Mouse (Mus musculus): Measurements from ENCODE around the gene Cenpo.

The Cenpo gene

DNA sequence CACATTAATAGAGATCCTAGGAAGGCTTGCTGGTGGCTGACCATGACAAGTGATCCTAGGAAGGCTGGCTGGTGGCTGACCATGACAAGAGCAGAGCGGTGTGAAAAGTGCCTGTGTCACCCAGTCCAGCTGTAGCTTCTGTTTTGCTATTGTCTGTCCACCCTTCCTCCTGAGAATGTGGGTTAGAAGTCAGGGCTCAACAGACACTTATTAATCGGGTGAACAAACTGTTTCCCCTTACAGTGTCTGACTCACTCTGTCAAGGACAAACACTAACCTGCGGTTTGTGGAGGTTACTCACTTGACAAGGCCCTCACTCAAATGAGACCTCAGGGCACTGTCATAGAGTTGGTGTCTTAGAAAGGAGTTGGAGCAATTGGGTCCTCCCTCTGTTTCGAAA is 35.4 kb downstream of the Cenpo start:
- peak in 1 of 2 experiments; percentile 16 for DNase-seq

DNA sequence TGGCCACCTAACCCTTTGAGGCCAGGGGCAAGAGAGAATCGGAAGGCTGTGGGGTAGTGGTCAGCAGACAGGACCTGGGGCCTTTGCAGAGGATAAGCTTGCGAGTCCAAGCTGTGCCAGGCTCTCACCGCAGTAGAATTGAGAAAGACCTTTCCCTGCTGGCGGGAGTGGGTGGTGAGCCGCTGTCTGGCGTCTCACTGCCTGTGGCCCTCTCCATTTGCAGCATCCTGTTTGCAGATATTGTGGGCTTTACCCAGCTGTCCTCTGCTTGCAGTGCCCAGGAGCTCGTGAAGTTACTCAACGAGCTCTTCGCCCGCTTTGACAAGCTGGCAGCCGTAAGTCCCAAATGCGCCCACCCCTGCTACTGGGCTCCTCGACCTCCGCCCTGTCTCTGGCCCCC is 39.5 kb downstream of the Cenpo start:
- peak in 1 of 2 experiments; percentile 23 for DNase-seq

DNA sequence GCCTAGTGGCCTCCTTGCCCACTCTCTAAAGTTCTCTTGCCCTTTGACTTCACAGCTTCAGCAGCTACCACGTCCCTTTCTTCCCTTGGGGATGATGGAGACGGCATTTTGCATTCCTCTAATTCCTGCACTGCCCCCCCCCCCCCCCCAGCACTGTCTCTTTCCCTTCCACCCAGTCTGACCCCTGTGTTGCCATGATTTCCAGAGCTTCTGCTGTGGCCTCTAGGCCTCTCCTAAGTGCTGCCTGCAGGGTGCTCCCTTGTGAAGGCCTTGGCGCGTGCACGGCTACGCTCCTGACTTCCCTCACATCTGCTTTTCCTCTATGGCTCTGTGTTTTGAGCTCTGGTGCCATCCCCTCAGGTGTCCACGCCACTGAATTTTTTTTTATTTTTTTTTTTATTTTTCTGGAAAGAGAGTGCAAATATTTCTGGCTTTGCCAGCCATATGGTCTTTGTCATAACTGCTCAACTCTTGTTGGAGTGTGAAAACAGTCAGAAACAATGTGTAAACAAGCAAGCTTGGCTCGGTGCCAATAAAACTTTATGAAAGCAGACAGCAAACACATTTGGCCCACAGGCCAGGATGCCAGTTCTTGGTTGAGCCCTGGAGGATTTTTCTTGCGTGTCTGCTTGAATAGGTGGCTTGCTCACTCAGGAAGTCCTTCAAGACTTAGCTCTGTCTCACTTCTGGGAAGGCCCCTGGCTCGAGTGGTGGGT is 40.9 kb downstream of the Cenpo start:
- peak; percentile 35 to 62 for DNase-seq

DNA sequence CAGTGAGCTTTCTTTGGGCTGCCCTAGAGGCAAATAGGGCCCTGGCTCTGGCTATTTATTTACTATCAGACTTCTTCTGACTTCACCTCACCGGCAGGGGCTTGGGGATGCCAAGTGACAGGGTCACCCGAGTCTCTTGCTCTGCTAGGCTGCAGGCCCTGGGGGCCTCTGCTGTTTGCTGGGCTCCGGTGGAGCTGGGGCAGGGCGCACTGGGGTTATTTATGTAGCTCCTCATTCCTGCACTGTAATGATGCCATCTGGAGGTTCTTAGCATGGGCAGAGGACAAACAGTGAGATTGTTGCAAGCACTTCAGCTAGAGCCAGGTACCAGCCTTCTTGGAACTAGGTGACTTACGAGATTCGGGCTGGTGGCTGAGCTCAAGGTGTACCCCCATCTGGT is 41.6 kb downstream of the Cenpo start:
- peak in 1 of 2 experiments; percentile 22 for DNase-seq

DNA sequence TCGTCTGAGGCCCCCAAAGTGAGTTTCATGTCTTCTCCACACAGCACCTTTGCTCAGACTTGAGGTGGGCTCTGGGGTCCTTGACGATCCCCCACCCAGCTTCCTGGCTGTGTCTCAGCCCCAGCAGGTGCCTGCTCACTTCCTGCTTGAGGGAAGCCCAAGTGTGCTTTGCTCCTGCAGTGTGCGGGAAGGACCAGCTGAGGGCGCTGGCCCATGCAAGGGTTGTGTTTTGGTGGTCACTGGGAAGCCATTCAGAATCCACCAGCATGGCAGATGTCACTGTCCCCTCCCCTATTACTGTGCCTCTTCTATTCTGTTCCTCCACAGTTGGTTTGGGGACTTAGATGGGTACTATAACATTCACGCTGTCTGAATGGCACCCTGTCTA is 45.0 kb downstream of the Cenpo start:
- DNase-seq = peak in 1 of 2 experiments; percentile 25

DNA sequence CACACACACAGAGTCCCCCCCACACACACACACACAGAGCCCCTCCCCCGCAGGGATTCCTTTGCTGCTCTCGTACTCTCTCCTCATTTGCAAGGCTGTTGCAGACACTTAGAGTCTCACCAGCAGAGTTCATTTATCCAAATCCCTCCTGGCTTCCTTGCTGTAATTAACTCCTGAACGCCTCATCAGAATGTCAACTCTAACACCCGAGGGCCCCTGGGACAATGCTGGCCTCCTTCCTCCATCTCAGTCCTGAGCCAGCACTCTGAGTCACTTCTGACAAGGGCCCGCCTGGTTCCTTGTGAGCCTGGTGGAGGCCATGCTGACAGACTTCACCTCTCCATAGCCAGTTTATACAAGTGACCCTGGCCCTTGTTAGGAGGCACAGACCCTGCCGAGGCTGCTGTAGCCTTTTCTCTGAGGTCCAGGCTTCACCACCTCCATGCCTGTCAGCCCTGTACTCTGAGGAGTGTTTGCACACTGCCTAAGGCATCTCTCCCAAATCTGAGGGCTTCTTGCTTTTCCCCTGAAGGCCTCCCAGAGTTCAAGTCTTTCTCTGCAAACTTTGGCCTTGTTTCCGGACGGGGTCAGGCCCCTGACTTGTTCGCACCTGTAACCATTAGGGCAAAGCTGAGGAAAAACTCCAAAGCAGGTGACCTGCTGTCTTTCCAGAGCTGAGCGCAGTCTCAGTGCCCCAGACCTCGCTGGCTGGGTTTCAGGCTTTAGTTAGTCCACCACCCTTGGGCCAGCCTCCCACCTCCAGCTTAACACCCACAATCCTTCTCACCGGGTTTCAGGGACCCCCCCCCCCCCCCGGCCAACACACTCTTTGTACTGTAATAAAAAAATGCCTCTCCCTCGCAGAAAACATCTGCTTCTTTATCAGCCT is 45.7 kb downstream of the Cenpo start:
- DNase-seq = peak; percentile 67 to 83

DNA sequence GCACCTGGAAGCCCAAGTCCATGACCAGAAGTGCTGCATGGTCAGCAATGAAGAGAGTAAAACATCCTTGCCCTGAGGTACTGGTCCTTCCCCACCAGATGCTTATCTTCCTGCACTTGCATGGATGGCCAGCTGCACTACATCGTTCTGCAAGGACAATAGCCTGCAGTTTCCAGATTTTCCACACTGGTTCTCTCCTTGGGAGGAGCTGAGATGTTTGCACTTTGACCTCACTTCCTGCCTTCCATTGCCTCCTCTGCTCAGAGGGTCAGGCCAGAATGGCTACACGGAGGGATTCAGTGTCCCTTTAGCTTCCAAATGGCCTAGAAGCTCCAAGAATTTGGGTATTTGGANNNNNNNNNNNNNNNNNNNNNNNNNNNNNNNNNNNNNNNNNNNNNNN is 49.4 kb downstream of the Cenpo start:
- no peak for DNase-seq

DNA sequence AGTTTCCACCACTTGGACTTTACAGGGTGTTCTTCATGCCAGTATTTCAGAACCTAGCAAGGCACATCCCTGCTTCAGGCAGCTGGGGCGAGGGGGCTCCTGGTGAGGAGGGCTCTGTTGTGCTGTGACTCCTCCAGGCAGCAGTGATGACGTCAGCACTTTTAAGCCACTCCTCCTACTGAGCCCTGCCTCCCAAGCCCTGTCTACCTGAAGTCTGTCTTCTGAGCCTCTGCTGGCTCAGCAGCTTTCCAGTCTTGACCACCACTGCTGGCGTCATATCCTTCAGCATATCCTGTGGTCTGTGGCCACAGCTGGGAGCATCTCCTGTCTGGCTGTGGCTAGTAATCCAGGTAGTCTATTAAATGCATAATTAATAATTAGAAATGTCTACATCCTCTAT is 53.6 kb downstream of the Cenpo start:
- no peak for DNase-seq

DNA sequence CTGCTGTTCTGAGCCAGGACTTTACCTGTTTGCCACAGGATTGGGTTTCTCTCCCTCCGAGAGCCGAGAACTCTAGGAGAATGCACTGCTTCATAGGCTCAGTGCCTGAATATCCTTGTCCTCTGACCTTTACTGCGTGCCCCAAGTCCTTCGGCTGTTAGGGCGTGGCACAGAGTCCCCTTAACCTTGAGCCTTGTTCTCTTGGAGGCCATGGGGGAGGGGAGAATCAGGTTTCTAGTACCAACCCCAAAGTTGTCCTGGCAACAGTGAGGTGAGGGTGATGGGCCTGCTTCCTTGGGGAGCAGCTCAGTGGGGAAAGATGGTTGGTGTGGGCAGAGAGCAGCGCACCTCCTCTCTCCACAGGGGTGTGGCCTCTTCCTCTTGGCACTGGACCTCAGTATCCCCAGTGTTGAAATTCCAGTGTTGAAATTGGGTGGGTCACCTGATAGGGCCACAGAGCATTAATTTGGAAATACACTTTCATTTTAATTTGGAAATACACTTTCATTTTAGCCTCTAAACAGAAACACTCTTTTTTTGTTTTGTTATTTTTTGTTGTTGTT is 54.3 kb downstream of the Cenpo start:
- DNase-seq = no peak

DNA sequence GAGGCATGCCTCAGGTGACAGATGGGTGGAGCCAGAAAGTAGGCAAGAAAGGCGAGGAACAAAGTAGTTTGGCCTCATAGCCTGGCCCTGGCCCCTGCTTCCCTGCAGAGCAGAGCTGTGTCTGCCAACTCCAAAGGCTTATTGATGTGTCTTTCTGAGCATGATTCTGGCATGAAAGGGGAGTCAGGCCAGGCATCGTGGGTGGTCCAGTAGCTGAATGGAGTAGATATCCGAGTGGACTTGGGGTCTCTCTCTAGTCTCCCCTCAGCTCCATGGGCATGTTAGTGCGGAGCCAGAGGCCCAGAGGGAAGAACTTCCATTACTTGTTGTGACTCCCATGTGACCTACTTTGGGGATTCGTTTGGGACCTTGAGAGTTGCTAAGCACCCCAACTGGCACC is 55.3 kb downstream of the Cenpo start:
- no peak for DNase-seq

DNA sequence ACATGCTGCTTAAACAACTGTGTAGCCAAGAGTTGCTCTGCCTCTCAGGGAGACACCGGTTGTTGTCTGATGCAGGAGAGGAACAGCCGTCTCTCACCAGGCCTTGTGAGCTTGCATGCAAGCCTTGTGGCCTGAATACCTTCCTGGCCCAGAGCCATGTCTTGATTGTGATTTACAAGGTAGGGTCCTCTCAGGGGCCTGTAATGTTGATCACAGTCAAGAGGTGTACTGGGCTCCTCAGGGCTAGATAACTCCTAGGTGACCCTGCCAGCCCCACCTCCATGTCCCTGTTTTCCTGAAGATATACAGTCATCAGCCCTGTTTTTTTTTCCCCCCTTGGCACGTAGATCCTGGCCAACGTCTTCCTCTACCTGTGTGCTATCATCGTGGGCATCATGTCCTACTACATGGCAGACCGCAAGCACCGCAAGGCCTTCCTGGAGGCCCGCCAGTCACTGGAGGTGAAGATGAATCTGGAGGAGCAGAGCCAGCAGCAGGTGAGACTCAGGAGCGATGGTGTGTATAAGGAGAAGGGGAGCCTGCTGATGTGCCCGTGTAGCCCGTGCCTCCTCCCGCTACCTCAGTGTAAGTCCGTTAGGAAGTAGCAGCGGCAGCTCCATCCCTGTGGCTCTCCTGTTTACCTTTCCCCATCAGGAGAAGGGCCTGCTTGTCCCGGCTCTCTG is 60.8 kb downstream of the Cenpo start:
- DNase-seq = no peak

DNA sequence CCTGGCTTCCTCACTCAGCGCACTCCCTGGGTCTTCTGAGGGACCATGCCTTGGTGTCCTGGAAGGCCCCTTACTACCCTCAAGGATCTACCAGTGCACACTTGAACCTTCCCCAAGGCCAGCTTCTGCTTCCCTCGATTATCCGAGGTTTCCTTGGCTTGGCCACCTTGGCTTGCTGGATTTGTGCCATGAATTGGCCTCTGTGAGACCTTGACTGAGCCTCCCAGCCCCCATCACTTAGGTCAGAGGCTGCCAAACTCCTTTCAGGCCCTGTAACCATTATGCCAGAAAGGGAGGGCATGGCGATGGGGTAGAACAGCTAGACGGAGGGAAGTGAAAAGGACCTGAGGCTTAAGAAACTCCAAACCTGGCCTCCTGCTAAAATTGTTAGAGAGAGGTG is 64.5 kb downstream of the Cenpo start:
- no peak for DNase-seq

DNA sequence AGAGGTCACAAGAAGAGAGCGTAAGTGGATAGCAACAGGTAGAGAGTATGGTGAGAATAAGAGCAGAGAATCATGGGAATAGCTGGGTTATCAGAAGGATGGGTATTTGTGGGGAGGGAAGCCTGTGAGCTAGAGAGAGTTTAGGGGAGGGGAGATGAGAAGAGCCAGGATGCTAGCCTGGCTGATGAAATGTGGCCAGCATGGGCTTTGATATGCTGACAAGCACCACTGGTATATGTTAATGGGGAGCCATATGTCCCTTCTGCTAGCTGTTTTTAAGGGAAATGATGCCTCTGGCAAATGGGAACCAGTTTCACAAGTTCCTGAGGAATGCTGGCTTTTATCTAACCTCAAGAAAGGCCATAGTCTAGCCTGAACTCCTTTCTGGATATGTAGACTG is 65.0 kb downstream of the Cenpo start:
- DNase-seq = no peak

DNA sequence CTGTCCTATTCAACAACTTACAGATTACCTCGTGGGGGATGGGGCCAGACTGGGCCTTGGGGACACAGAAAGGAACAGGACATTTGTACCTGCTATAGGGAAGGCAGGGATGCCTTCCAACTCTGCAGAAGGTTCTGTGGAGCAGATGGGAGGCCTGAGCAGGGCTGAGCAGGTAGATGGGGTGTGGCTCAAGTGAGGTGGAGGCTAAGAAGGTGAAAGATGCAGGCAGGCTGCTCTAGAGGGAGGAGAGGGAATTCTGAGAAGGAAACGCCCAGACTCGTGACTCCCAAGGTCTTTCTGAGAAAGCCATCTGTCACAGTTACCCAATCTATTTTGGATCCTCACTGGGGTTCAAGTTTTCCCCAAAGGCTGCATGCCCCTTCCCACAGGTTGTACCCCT is 67.1 kb downstream of the Cenpo start:
- DNase-seq = no peak

DNA sequence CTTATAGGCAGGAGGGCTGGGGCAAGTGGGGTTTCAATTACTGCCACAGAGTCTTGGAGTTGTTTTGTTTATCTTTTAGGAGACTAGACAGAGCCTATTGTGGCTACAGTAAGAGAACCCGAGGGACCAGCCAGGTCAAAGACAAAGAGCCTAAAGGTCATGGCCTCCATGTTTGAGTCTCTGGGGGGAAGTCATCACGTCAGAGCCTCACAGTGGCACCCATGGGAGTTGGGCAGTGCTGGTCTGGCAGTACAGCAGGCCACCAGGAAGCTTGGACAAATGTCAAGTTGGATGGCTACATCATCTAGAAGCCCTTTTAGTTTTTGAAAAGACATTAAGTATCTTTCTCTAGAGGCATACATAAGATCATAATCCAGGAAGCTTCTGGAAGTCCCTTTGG is 71.2 kb downstream of the Cenpo start:
- no peak for DNase-seq

DNA sequence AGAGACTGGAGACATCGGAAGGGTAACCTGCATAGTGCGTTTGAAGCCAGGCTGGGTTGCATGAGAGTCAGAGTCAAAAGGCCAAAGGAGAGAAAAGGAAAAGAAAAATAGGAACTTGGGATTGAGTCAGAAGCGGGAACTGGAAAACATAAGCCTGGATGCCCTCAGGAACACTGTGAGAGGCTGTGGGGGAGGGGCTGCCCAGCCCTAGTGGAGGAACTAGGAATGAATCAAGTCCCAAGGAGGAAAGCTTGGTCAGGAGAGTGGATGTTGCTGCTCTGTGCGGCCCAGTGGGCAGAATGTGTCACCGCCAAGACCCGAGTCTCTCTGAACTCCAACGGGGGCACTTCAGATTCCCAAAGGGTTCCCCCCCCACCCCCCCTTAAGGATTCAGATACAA is 73.8 kb downstream of the Cenpo start:
- DNase-seq = no peak

DNA sequence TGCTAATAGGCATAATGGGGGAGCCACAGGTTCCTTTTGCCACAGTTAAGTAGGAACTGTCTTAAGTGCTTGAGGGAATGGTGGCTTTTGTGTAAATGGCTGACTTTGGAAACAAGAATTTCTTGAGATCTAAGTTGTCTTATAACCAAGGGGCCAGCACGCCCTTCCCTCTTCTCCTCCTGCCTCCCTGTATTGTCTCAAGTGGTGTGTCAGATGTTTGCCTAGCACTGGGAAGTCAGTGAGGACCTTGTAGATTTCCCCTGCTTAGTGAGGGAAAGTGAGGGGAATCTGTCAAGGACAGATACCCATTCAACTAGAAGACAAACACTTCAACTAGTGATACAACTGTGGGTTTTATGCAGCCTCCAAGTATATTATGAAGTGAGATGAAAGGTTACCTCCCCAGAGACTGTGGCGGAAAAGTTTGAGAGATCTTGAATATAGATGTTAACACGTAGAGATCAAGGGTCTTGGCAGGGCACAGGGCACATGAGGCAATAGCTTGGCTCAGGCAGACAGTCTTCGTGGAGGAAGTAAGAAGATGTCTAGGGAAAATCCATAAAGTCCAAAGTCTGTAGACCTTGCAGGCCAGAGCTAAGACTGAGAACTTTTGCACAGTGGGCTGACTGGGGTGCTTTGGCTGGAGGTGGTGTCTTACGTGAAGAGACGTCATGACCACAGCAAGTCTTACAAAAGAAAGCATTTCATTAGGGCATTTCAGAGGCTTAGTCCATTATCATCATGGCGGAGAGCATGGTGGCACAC is 75.0 kb downstream of the Cenpo start:
- DNase-seq = no peak

DNA sequence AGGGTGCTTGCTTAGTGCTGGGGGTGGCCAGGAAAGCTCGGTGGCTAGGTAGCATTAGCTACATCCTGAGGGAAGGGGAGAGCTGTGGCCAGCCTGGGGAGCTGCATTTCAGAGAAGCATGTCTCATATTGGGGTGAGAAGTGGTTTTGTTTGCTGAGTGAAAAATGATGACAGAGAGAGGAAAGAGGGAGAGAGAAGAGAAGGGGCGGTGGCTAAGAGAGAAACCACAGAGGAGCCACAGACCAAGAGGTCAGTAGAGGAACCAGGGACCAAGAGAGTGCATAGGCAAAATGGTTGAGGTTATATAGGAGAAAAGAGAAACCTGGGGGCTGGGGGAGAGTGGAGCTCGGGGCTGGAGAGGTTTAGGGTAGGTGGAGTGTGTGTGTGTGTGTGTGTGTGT is 75.9 kb downstream of the Cenpo start:
- DNase-seq = no peak

DNA sequence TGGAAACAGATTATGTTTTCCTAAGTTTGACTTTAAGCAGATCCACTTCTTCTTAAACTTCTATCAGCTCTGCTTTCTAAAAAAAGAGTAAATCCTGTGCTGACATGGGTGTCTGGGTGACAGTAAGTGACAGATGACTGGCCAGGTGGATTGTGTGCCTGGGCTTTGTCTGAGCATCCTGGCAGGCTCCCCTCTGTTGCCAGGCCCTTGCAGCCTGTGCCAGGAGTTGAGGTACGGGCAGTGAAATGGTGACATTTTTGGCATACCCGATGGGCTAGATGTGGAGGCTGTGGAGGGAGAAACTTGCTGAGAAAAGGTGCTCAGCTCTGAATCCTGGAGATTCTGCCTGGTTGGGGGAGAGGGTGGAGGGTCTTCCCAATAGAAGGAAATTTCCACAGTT is 76.6 kb downstream of the Cenpo start:
- DNase-seq = no peak

DNA sequence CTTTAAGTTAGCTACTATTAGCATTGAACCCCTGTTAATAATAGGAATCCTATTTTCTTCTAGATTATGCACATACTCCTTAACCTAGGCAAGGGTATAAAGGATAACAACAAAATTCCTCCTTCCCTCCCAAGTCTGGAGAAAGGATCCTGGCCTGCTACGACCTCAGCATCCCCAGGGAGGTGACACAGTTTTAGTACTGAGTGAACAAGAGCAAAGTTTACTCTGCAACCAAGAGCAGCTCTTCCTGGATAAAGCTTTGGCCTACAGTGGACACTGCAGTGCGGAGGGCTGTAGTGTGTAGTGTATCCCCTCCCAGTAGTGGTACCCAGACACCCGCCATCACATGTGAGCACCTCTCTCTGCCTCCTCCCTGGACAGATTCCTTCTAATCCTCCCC is 82.1 kb downstream of the Cenpo start:
- no peak for DNase-seq

DNA sequence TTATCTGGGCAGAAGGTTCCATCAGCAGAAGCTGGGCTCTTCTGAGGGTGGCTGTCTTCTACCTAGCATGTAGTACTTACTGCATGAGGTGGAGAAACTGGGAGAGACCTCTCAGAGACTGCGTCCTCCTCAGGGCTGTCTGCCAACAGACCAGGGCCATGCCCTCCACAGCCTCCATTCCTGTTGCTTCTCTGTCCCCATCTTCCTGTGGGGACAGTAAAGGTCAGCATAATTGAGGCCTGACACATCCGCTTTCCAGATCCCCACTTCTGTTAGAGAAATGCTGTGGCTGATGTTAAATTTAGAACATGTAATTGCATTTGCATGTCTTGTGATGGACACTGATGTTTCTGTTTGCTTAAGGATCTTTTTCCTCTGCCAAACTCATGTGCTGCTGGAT is 83.2 kb downstream of the Cenpo start:
- no peak for DNase-seq

Measured in lung, postnatal 4 days (tissue).